Mouse (Mus musculus): Measurements from ENCODE around the gene 2210017I01Rik. TPM values are rescaled to one million over a fixed set of nuclear protein-coding genes. Genes with fewer than 3 reads are reported as not detected.

2210017I01Rik gene
- polyA plus RNA-seq, 1 experiment from 2014 or later = not detected

- 40% methylated on average over 2 of the region's 2 CpGs for WGBS
- DNase-seq (ENCODE audit: low spot score) (no peak), ATAC-seq (no peak)
Observed at GRCm38 (mm10) chr3:92572514-92573155, 34.7 kb downstream of the 2210017I01Rik start.

GRCm38 (mm10) chr3:92568752-92569151 is 38.5 kb downstream of the 2210017I01Rik start:
- DNase-seq (ENCODE audit: low spot score) = peak; percentile 57
- peak; percentile 73 for ATAC-seq
- 52% methylated on average over 2 of the region's 2 CpGs for WGBS

More at GRCm38 (mm10) chr3:92572514-92573155, 34.7 kb downstream of the 2210017I01Rik start:
- Histone ChIP-seq H3K4me2 (replicated peaks; ENCODE audit: low read depth, low read length) (no peak overlapping the region), H3K27me3 (replicated peaks; ENCODE audit: insufficient read depth, low read length) (no peaks in the 10 kb centered on the region), H3K4me3 (ENCODE audit: low read depth, low read length) (no peak overlapping the region), H3K27ac (ENCODE audit: low read length) (peak overlapping the region; percentile 44; the same call in 1 of the 2 replicates), H3K4me1 (ENCODE audit: insufficient read depth, low read depth, low read length) (no peaks in the 10 kb centered on the region), H3K9ac (replicated peaks; ENCODE audit: low read depth) (no peak overlapping the region), H3K9me3 (ENCODE audit: low read length) (no peaks in the 10 kb centered on the region), H3K36me3 (ENCODE audit: insufficient read depth, low read length) (no peaks in the 10 kb centered on the region)
- TF ChIP-seq EP300 (IDR thresholded peaks at IDR 0.05) (no peak), CTCF (IDR thresholded peaks at IDR 0.05) (no peak)

GRCm38 (mm10) chr3:92565418-92565817 is 41.9 kb downstream of the 2210017I01Rik start:
- TF ChIP-seq EP300 (IDR thresholded peaks at IDR 0.05) = no peak
- peak; percentile 56 for TF ChIP-seq CTCF (IDR thresholded peaks at IDR 0.05)
- ATAC-seq (no peak), DNase-seq (ENCODE audit: low spot score) (peak; percentile 20)
- no peak overlapping the region for H3K27ac ChIP-seq (ENCODE audit: low read length)
- no peaks in the 10 kb centered on the region for H3K9me3 ChIP-seq (ENCODE audit: low read length)
- H3K4me3 ChIP-seq (ENCODE audit: low read depth, low read length) = no peak overlapping the region
- H3K4me1 ChIP-seq (ENCODE audit: insufficient read depth, low read depth, low read length) = no peaks in the 10 kb centered on the region
- no peak overlapping the region for H3K4me2 ChIP-seq (replicated peaks; ENCODE audit: low read depth, low read length)
- H3K36me3 ChIP-seq (ENCODE audit: insufficient read depth, low read length) = no peaks in the 10 kb centered on the region
- no peak overlapping the region for H3K9ac ChIP-seq (replicated peaks; ENCODE audit: low read depth)
- no peaks in the 10 kb centered on the region for H3K27me3 ChIP-seq (replicated peaks; ENCODE audit: insufficient read depth, low read length)

More at GRCm38 (mm10) chr3:92568752-92569151, 38.5 kb downstream of the 2210017I01Rik start:
- H3K9me3 ChIP-seq (ENCODE audit: low read length) = no peaks in the 10 kb centered on the region
- H3K9ac ChIP-seq (replicated peaks; ENCODE audit: low read depth) = no peak overlapping the region
- no peak overlapping the region for H3K4me2 ChIP-seq (replicated peaks; ENCODE audit: low read depth, low read length)
- no peaks in the 10 kb centered on the region for H3K4me1 ChIP-seq (ENCODE audit: insufficient read depth, low read depth, low read length)
- no peaks in the 10 kb centered on the region for H3K27me3 ChIP-seq (replicated peaks; ENCODE audit: insufficient read depth, low read length)
- no peak for TF ChIP-seq CTCF (IDR thresholded peaks at IDR 0.05)
- TF ChIP-seq EP300 (IDR thresholded peaks at IDR 0.05) = peak; percentile 86
- no peak overlapping the region for H3K4me3 ChIP-seq (ENCODE audit: low read depth, low read length)
- no peaks in the 10 kb centered on the region for H3K36me3 ChIP-seq (ENCODE audit: insufficient read depth, low read length)
- no peak overlapping the region for H3K27ac ChIP-seq (ENCODE audit: low read length)

Other genes starting within 250 kb of the 2210017I01Rik start
- gene Sprr2f, start 242.3 kb downstream of the 2210017I01Rik start, polyA plus RNA-seq (2015; fragmentation: Nextera tagmentation; extraction: Ambion mirVana) = not detected in 2 replicates
- not detected in 2 replicates for gene Sprr2h, start 221.8 kb downstream of the 2210017I01Rik start, polyA plus RNA-seq (2015; fragmentation: Nextera tagmentation; extraction: Ambion mirVana)
- gene Sprr2i, start 199.5 kb downstream of the 2210017I01Rik start, polyA plus RNA-seq (2015; fragmentation: Nextera tagmentation; extraction: Ambion mirVana) = not detected in 2 replicates
- not detected in 2 replicates for gene Sprr2j-ps, start 189.4 kb downstream of the 2210017I01Rik start, polyA plus RNA-seq (2015; fragmentation: Nextera tagmentation; extraction: Ambion mirVana)
- gene Gm9774, start 178.1 kb downstream of the 2210017I01Rik start, polyA plus RNA-seq (2015; fragmentation: Nextera tagmentation; extraction: Ambion mirVana) = 7.4 TPM in 2 replicates
- gene Sprr2k, start 174.9 kb downstream of the 2210017I01Rik start, polyA plus RNA-seq (2015; fragmentation: Nextera tagmentation; extraction: Ambion mirVana) = not detected in 2 replicates
- not detected in 2 replicates for gene Sprr1b, start 168.7 kb downstream of the 2210017I01Rik start, polyA plus RNA-seq (2015; fragmentation: Nextera tagmentation; extraction: Ambion mirVana)
- not detected in 2 replicates for gene Sprr3, start 148.8 kb downstream of the 2210017I01Rik start, polyA plus RNA-seq (2015; fragmentation: Nextera tagmentation; extraction: Ambion mirVana)
- gene Sprr1a, start 121.6 kb downstream of the 2210017I01Rik start, polyA plus RNA-seq (2015; fragmentation: Nextera tagmentation; extraction: Ambion mirVana) = 2.0 and 2.7 TPM in 2 replicates
- gene Sprr4, start 107.0 kb downstream of the 2210017I01Rik start, polyA plus RNA-seq (2015; fragmentation: Nextera tagmentation; extraction: Ambion mirVana) = not detected in 2 replicates
- not detected in 2 replicates for gene 2310046K23Rik, start 73.0 kb downstream of the 2210017I01Rik start, polyA plus RNA-seq (2015; fragmentation: Nextera tagmentation; extraction: Ambion mirVana)
- 2.2 and 3.4 TPM in 2 replicates for gene Ivl, start 33.8 kb downstream of the 2210017I01Rik start, polyA plus RNA-seq (2015; fragmentation: Nextera tagmentation; extraction: Ambion mirVana)
- not detected in 2 replicates for gene Smcp, start 18.5 kb downstream of the 2210017I01Rik start, polyA plus RNA-seq (2015; fragmentation: Nextera tagmentation; extraction: Ambion mirVana)
- gene Lce6a, start 14.2 kb upstream of the 2210017I01Rik start, polyA plus RNA-seq (2015; fragmentation: Nextera tagmentation; extraction: Ambion mirVana) = not detected in 2 replicates
- 0.27 TPM in 1 of 2 replicates, not detected in the other for gene Lce1a1, start 40.8 kb upstream of the 2210017I01Rik start, polyA plus RNA-seq (2015; fragmentation: Nextera tagmentation; extraction: Ambion mirVana)
- gene Lce1b, start 49.4 kb upstream of the 2210017I01Rik start, polyA plus RNA-seq (2015; fragmentation: Nextera tagmentation; extraction: Ambion mirVana) = not detected in 2 replicates
- not detected in 2 replicates for gene Lce1a2, start 62.8 kb upstream of the 2210017I01Rik start, polyA plus RNA-seq (2015; fragmentation: Nextera tagmentation; extraction: Ambion mirVana)
- not detected in 2 replicates for gene Lce1c, start 71.8 kb upstream of the 2210017I01Rik start, polyA plus RNA-seq (2015; fragmentation: Nextera tagmentation; extraction: Ambion mirVana)
- not detected in 2 replicates for gene Lce1d, start 79.7 kb upstream of the 2210017I01Rik start, polyA plus RNA-seq (2015; fragmentation: Nextera tagmentation; extraction: Ambion mirVana)
- not detected in 2 replicates for gene Lce1e, start 101.6 kb upstream of the 2210017I01Rik start, polyA plus RNA-seq (2015; fragmentation: Nextera tagmentation; extraction: Ambion mirVana)
- not detected in 2 replicates for gene Lce1f, start 112.9 kb upstream of the 2210017I01Rik start, polyA plus RNA-seq (2015; fragmentation: Nextera tagmentation; extraction: Ambion mirVana)
- gene Gm38119, start 131.6 kb upstream of the 2210017I01Rik start, polyA plus RNA-seq (2015; fragmentation: Nextera tagmentation; extraction: Ambion mirVana) = not detected in 2 replicates
- gene Lce1g, start 144.8 kb upstream of the 2210017I01Rik start, polyA plus RNA-seq (2015; fragmentation: Nextera tagmentation; extraction: Ambion mirVana) = not detected in 2 replicates
- not detected in 2 replicates for gene Lce1h, start 157.6 kb upstream of the 2210017I01Rik start, polyA plus RNA-seq (2015; fragmentation: Nextera tagmentation; extraction: Ambion mirVana)
- gene Lce1i, start 171.4 kb upstream of the 2210017I01Rik start, polyA plus RNA-seq (2015; fragmentation: Nextera tagmentation; extraction: Ambion mirVana) = not detected in 2 replicates
- gene Lce1j, start 183.0 kb upstream of the 2210017I01Rik start, polyA plus RNA-seq (2015; fragmentation: Nextera tagmentation; extraction: Ambion mirVana) = not detected in 2 replicates
- gene Lce1k, start 200.4 kb upstream of the 2210017I01Rik start, polyA plus RNA-seq (2015; fragmentation: Nextera tagmentation; extraction: Ambion mirVana) = not detected in 2 replicates
- not detected in 2 replicates for gene Kprp, start 219.8 kb upstream of the 2210017I01Rik start, polyA plus RNA-seq (2015; fragmentation: Nextera tagmentation; extraction: Ambion mirVana)
- not detected in 2 replicates for gene Lce1l, start 243.8 kb upstream of the 2210017I01Rik start, polyA plus RNA-seq (2015; fragmentation: Nextera tagmentation; extraction: Ambion mirVana)